Mouse (Mus musculus): Measurements from ENCODE around the gene Atad2b. TPM values are rescaled to one million over a fixed set of nuclear protein-coding genes. Genes with fewer than 3 reads are reported as not detected.
"Not testable (repeated sequence)": the region's sequence is repeated elsewhere in the genome, so short reads cannot be mapped to it uniquely, and the experiment has no call there.

Gene Atad2b
- polyA plus RNA-seq, 1 experiment: 25.5 TPM

DNA sequence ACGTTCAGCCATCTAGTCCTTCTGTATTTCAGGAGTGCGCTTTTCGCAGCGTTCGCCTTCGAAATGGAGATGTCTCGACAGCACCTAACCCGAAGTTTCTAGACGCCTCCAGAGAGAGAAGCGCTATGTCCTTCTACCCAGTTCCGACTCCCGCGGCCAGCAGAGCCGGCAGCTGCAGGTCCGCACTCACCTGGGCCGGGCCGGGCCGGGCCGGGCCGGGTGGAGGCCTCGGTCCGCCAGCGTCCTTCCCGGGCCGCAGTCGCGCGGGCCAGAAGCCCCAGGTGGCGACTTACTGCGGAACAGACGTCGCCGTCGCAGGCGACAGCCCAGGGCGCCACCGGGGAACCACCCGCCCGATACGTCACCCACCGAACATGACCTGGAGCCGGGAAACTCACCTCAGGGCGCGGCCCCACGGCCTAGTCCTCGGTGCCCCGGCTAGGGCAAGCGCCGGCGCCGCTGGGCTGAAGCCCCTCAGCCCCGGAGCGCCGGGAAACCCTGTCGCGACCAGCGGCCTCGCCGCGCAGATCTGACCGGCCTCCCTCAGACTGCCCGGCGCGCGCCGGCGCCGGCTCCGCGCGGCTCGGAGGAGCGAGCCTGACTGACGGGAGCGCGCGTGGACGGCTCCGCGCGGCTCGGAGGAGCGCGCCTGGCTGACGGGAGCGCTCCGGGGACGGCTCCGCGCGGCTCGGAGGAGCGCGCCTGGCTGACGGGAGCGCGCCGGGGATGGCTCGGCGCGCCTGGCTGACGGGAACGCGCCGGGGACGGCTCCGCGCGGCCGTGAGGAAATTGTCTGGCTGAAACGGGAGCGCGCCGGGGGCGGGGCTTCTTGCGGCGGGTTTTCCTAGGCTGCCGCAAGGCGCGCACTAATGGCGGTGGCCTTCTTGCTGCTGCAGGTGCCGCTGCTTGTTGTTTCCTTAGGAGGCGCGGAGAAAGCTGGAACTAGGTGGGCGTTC is 9.9 kb upstream of the Atad2b start, which contains the start of gene Ubxn2a:
TSS of gene Ubxn2a (minus strand) at position 755 of the 956 bp plus-strand sequence.
- Histone ChIP-seq H3K4me3 (ENCODE audit: control insufficient read depth, insufficient read depth, low read length) (peak within 1 kb of the TSS; percentile 78), H3K27me3 (ENCODE audit: control insufficient read depth, insufficient read depth, low read length) (no peaks in the 10 kb centered on the region), H3K36me3 (ENCODE audit: control insufficient read depth, insufficient read depth, low read length) (no peaks in the 10 kb centered on the region), H3K4me1 (replicated peaks; ENCODE audit: control insufficient read depth, insufficient read depth, low read length) (no peaks in the 10 kb centered on the region), H3K27ac (ENCODE audit: control insufficient read depth, insufficient read depth, low read length) (peak within 1 kb of the TSS; percentile 58)
- DNase-seq: peak; percentile 95
- TF ChIP-seq CTCF (IDR thresholded peaks at IDR 0.05; ENCODE audit: borderline replicate concordance, control insufficient read depth, extremely low read depth, insufficient read depth, low read length, poor library complexity) (peak; percentile 52), POLR2A (IDR thresholded peaks at IDR 0.05; ENCODE audit: control insufficient read depth, extremely low read depth, insufficient read depth, low read length, poor library complexity) (peak; percentile 88)
- 3% methylated on average over 125 of the region's 125 CpGs for WGBS

DNA sequence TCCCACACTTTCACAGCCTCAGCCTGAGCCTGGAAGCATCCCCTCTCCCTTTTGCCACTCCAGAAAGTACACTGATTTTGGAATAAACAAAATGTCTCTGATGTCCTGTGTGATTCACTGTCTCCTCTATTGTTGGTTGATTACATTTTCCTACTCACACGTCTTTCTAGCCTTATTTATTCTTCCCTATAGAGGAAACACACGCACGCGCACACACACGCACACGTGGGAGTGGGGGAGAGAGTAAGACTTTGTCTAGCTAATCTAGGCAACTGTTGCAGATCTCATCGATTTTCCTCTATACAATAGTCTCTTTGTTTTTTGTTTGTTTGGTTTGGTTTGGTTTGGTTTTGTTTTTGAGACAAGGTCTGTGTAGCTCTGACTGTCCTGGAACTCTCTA is 8.8 kb upstream of the Atad2b start:
- TF ChIP-seq CTCF (IDR thresholded peaks at IDR 0.05; ENCODE audit: borderline replicate concordance, control insufficient read depth, extremely low read depth, insufficient read depth, low read length, poor library complexity) (no peak), POLR2A (IDR thresholded peaks at IDR 0.05; ENCODE audit: control insufficient read depth, extremely low read depth, insufficient read depth, low read length, poor library complexity) (no peak)
- H3K36me3 ChIP-seq (ENCODE audit: control insufficient read depth, insufficient read depth, low read length): no peaks in the 10 kb centered on the region
- no peak overlapping the region for H3K4me3 ChIP-seq (ENCODE audit: control insufficient read depth, insufficient read depth, low read length)
- no peaks in the 10 kb centered on the region for H3K27me3 ChIP-seq (ENCODE audit: control insufficient read depth, insufficient read depth, low read length)
- DNase-seq: no peak
- H3K4me1 ChIP-seq (replicated peaks; ENCODE audit: control insufficient read depth, insufficient read depth, low read length): no peaks in the 10 kb centered on the region
- H3K27ac ChIP-seq (ENCODE audit: control insufficient read depth, insufficient read depth, low read length): no peak overlapping the region
- WGBS: 94% methylated on average over 7 of the region's 7 CpGs

DNA sequence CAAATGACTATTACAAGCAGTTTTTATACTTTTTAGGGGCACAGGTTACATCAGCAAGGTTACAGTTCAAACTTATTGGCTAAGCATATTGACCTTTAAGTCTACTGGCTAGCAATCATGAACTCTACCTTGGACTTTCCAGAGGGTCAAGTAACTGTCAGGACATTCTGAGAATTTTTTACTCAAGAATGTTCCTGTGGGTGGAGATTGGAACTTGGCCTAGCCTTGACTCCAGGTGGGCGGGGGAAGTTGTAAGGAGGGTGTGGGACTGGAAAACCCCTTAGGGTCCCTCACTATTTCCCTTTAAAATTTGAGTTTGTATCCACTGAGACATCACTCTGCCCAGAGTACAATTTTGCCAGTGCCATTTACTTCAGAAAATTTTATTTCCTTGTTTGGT is 6.7 kb upstream of the Atad2b start:
- DNase-seq; H3K27ac ChIP-seq (ENCODE audit: control insufficient read depth, insufficient read depth, low read length); H3K4me1 ChIP-seq (replicated peaks; ENCODE audit: control insufficient read depth, insufficient read depth, low read length); H3K36me3 ChIP-seq (ENCODE audit: control insufficient read depth, insufficient read depth, low read length); H3K4me3 ChIP-seq (ENCODE audit: control insufficient read depth, insufficient read depth, low read length); H3K27me3 ChIP-seq (ENCODE audit: control insufficient read depth, insufficient read depth, low read length): not testable (repeated sequence)
- 93% methylated on average over 1 of the region's 1 CpGs for whole genome bisulfite sequencing

DNA sequence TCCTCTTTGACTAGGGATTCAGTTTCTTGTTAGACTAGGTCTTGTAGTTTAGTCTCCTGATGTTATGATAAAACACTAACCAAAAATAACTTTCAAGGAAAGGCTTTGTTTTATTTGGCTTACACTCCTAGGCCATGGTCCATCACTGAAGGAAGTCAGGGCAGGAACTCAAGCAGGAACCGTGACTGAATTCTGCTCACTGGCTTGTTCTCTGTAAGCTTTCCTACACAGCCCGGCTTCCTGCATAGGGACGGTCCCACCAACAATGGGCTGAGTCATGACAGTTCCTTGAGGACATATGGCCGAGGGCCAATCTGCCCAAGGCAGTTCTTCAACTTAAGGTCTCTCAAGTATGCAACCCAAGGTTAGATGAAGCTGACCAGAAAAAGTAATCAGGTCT is 5.4 kb upstream of the Atad2b start:
- DNase-seq: no peak
- Histone ChIP-seq H3K4me3 (ENCODE audit: control insufficient read depth, insufficient read depth, low read length) (no peak overlapping the region), H3K27me3 (ENCODE audit: control insufficient read depth, insufficient read depth, low read length) (no peaks in the 10 kb centered on the region), H3K27ac (ENCODE audit: control insufficient read depth, insufficient read depth, low read length) (no peak overlapping the region), H3K36me3 (ENCODE audit: control insufficient read depth, insufficient read depth, low read length) (no peaks in the 10 kb centered on the region), H3K4me1 (replicated peaks; ENCODE audit: control insufficient read depth, insufficient read depth, low read length) (no peaks in the 10 kb centered on the region)
- 85% methylated on average over 4 of the region's 4 CpGs for WGBS
- TF ChIP-seq POLR2A (IDR thresholded peaks at IDR 0.05; ENCODE audit: control insufficient read depth, extremely low read depth, insufficient read depth, low read length, poor library complexity) (no peak), CTCF (IDR thresholded peaks at IDR 0.05; ENCODE audit: borderline replicate concordance, control insufficient read depth, extremely low read depth, insufficient read depth, low read length, poor library complexity) (no peak)

DNA sequence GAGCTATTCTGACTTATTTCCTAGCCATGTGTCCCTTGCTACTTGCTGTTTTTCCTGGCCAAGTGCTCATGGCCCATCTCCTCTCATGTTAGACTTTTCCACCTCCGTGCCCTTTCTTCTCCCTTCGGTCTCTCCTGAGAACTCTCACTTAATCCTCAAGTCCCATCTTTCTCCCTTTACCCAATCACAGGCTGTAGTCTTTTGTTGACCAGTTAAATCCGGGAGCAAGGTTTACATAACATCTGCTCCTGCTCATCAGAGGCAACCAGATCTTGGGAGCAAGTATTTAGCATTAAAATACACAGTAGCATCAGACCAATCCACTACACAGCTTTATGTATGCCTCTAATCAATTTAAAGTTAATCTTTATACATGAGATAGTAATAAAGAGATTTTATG is 2.7 kb upstream of the Atad2b start:
- DNase-seq: no peak
- H3K27me3 ChIP-seq (ENCODE audit: control insufficient read depth, insufficient read depth, low read length): no peaks in the 10 kb centered on the region
- no peaks in the 10 kb centered on the region for H3K36me3 ChIP-seq (ENCODE audit: control insufficient read depth, insufficient read depth, low read length)
- H3K4me1 ChIP-seq (replicated peaks; ENCODE audit: control insufficient read depth, insufficient read depth, low read length): peaks cover under 1% of the 10 kb centered on the region; the same call in 1 of the 2 replicates
- no peak overlapping the region for H3K4me3 ChIP-seq (ENCODE audit: control insufficient read depth, insufficient read depth, low read length)
- WGBS: 94% methylated on average over 3 of the region's 3 CpGs
- no peak for TF ChIP-seq CTCF (IDR thresholded peaks at IDR 0.05; ENCODE audit: borderline replicate concordance, control insufficient read depth, extremely low read depth, insufficient read depth, low read length, poor library complexity)
- no peak for TF ChIP-seq POLR2A (IDR thresholded peaks at IDR 0.05; ENCODE audit: control insufficient read depth, extremely low read depth, insufficient read depth, low read length, poor library complexity)
- H3K27ac ChIP-seq (ENCODE audit: control insufficient read depth, insufficient read depth, low read length): no peak overlapping the region

DNA sequence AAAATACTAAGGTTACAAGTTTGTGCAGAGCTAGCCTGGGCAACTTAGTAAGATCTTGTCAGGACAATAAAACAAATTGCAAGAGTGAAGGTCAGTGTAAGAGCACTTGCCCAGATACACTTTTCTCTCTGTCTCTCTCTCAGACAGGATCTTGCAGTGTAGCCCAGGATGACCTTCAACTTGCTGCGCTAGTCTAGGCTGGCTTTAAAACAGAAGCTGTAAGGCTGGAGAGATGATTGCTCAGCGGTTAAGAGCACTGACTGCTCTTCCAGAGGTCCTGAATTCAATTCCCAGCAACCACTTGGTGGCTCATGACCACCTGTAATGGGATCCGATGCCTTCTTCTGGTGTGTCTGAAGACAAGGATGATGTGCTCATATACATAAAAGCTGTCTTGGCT is 2.2 kb upstream of the Atad2b start:
- WGBS: 94% methylated on average over 3 of the region's 3 CpGs
- H3K4me3 ChIP-seq (ENCODE audit: control insufficient read depth, insufficient read depth, low read length): no peak overlapping the region
- H3K27me3 ChIP-seq (ENCODE audit: control insufficient read depth, insufficient read depth, low read length): no peaks in the 10 kb centered on the region

More for the DNA sequence above, 2.2 kb upstream of the Atad2b start:
- H3K36me3 ChIP-seq (ENCODE audit: control insufficient read depth, insufficient read depth, low read length): no peaks in the 10 kb centered on the region
- DNase-seq: no peak
- TF ChIP-seq CTCF (IDR thresholded peaks at IDR 0.05; ENCODE audit: borderline replicate concordance, control insufficient read depth, extremely low read depth, insufficient read depth, low read length, poor library complexity) (no peak), POLR2A (IDR thresholded peaks at IDR 0.05; ENCODE audit: control insufficient read depth, extremely low read depth, insufficient read depth, low read length, poor library complexity) (no peak)
- H3K27ac ChIP-seq (ENCODE audit: control insufficient read depth, insufficient read depth, low read length): no peak overlapping the region
- H3K4me1 ChIP-seq (replicated peaks; ENCODE audit: control insufficient read depth, insufficient read depth, low read length): peaks cover 3% of the 10 kb centered on the region; the same call in 1 of the 2 replicates
